Mouse (Mus musculus) left cerebral cortex, postnatal 36 days (tissue): ENCODE measurements around the gene Rpl10a. TPM values are rescaled to one million over a fixed set of nuclear protein-coding genes. Genes with fewer than 3 reads are reported as not detected.
"Not testable (repeated sequence)": the region's sequence is repeated elsewhere in the genome, so short reads cannot be mapped to it uniquely, and the experiment has no call there.

Source experiments
- DNase-seq, 2 experiments: peaks; one replicate each; pipeline ENCODE4 v3.0.0; 2021 to 2022; ENCODE audit warnings: low spot score in 2 of 2, mixed read lengths in 1 of 2
- intact Hi-C: fragments of 180-260 bp; cut with DNase I; formaldehyde crosslinking; loops from one replicate; pipeline ENCODE4 v1.15.1; 2025
- total RNA-seq, 2 experiments: library from RNA; stranded (reverse); gene quantifications; 2 replicates each; pipeline ENCODE4 v1.2.3; 2021

Rpl10a gene
- total RNA-seq, 2 experiments from 2014 or later: 289 to 354 TPM

GRCm38 (mm10) chr17:28329503-28330231, 1.4 kb downstream of the Rpl10a start:
- no peak for DNase-seq
- intact Hi-C loops: loop anchor here (5.0 kb wide), 2 partner anchors 102 to 193 kb away; no protein-coding TSS in a partner anchor

- no peak for DNase-seq
- intact Hi-C loops: no loop called here
Measured at GRCm38 (mm10) chr17:28330232-28330546, 1.9 kb downstream of the Rpl10a start.

- DNase-seq, intact Hi-C loops: not testable (repeated sequence)
Measured at GRCm38 (mm10) chr17:28330590-28330989, 2.3 kb downstream of the Rpl10a start.

- intact Hi-C loops: no loop called here
- no peak for DNase-seq
Measured at GRCm38 (mm10) chr17:28331241-28332112, 3.2 kb downstream of the Rpl10a start.

- DNase-seq: no peak
- intact Hi-C loops: no loop called here
Measured at GRCm38 (mm10) chr17:28332113-28332914, 4.0 kb downstream of the Rpl10a start.

GRCm38 (mm10) chr17:28332915-28333546, 4.8 kb downstream of the Rpl10a start:
- intact Hi-C loops: no loop called here
- no peak for DNase-seq

- no peak for DNase-seq
- intact Hi-C loops: no loop called here
Measured at GRCm38 (mm10) chr17:28335267-28335666, 7.0 kb downstream of the Rpl10a start.

- intact Hi-C loops: no loop called here
- DNase-seq: no peak
Measured at GRCm38 (mm10) chr17:28337547-28337946, 9.3 kb downstream of the Rpl10a start.

- no peak for DNase-seq
Measured at GRCm38 (mm10) chr17:28340578-28340977, 12.3 kb downstream of the Rpl10a start.

GRCm38 (mm10) chr17:28341091-28341490, 12.8 kb downstream of the Rpl10a start:
- intact Hi-C loops: no loop called here
- peak; percentile 51 to 53 for DNase-seq

More at GRCm38 (mm10) chr17:28340578-28340977, 12.3 kb downstream of the Rpl10a start:
- intact Hi-C loops: no loop called here

- intact Hi-C loops: no loop called here
- DNase-seq: no peak
Measured at GRCm38 (mm10) chr17:28344050-28344607, 15.9 kb downstream of the Rpl10a start.

GRCm38 (mm10) chr17:28344670-28345069, 16.4 kb downstream of the Rpl10a start:
- no peak for DNase-seq
- intact Hi-C loops: no loop called here

GRCm38 (mm10) chr17:28345271-28345721, 17.0 kb downstream of the Rpl10a start:
- intact Hi-C loops: no loop called here
- DNase-seq: no peak

- DNase-seq: no peak
- intact Hi-C loops: no loop called here
Measured at GRCm38 (mm10) chr17:28345882-28346281, 17.6 kb downstream of the Rpl10a start.

- DNase-seq: no peak
- intact Hi-C loops: no loop called here
Measured at GRCm38 (mm10) chr17:28347327-28347726, 19.1 kb downstream of the Rpl10a start.

- intact Hi-C loops: no loop called here
- no peak for DNase-seq
Measured at GRCm38 (mm10) chr17:28348211-28348610, 19.9 kb downstream of the Rpl10a start.

- intact Hi-C loops: no loop called here
- no peak for DNase-seq
Measured at GRCm38 (mm10) chr17:28349264-28349880, 21.1 kb downstream of the Rpl10a start.

- intact Hi-C loops: no loop called here
- no peak for DNase-seq
Measured at GRCm38 (mm10) chr17:28349901-28350465, 21.7 kb downstream of the Rpl10a start.
